Mouse (Mus musculus): ENCODE measurements around the gene Acot3.
A peak's percentile ranks its signal among the peaks of the same experiment; 100 is the strongest.
"Not testable (repeated sequence)": the region's sequence is repeated elsewhere in the genome, so short reads cannot be mapped to it uniquely, and the experiment has no call there.

The Acot3 gene

DNA sequence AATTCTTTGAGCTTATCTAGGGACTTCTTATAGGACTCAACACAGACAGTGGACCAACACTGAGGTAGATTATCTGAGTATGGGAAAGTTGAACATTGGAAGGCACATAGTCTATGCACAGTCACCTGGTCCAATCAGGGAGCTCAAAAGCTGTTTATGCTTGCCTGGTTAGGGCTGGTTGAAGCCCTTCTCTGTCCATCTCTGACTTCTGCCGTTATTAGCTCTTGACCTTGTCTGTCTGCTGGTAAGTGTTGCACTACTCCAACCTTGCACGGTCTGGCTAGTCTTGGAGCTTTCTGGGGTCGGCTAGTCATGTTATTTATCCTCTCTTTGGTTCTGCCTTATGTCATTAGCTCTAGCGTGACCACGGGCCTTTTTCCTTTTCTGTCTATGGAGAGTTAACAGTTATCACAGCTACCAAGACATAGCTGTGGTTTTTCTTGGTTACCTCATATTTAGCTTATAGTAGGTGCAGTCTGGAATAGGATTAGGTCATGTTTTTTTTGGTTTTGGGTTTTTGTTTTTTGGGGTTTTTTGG, at the start of gene Acot3:
TSS of gene Acot3 (plus strand) at position 208 of the 538 bp plus-strand sequence.
- no peak for DNase-seq (ENCODE audit: low read depth)

DNA sequence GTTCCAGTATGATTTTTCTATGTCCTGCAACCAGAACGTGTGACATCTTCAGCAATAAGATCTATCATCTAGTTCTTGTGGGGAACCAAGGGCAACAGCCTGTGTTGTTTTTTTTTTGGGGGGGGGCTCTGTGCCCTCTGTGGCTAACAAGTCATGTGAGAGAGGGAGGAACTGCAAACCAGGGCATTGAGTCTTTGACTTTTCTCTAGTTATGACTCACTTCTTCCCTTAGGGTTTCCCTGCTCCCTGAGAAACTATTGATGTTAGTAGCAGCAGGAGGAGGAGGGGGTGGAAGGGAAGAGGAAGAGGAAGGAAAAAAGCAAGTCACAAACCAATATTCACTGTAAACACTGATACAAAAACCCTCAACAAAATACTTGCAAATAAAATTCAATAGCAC, 48.1 kb upstream of the Acot3 start:
- DNase-seq (ENCODE audit: low read depth): peak; percentile 43

- no peak for DNase-seq (ENCODE audit: low read depth)
Observed at GRCm38 (mm10) chr12:84008251-84008650, 43.7 kb upstream of the Acot3 start.

DNA sequence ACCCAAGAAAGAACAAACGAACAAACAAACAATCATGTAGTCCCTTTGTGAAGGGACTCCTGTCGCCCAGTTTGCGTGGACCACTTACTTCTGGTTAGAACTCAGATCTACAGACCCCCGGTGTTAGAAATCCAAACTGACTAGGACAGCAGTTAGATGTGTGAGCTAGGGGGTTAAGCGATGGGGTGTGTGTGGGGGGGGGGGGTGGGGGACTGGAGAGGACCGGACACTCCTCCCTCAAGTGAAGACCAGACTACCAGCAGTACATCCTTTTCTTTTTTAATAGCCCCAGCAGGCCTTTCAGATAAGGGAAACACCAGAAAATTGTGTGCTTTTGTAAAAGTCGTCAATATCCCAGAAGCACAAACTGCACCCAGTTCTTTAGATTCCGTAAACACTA, 43.2 kb upstream of the Acot3 start:
- DNase-seq (ENCODE audit: low read depth): no peak

- peak; percentile 79 for DNase-seq (ENCODE audit: low read depth)
Observed at GRCm38 (mm10) chr12:84009171-84009965, 42.6 kb upstream of the Acot3 start, which contains the start of gene Acot1. Gene Acot1, plus strand, starts transcription at chr12:84009490.

DNA sequence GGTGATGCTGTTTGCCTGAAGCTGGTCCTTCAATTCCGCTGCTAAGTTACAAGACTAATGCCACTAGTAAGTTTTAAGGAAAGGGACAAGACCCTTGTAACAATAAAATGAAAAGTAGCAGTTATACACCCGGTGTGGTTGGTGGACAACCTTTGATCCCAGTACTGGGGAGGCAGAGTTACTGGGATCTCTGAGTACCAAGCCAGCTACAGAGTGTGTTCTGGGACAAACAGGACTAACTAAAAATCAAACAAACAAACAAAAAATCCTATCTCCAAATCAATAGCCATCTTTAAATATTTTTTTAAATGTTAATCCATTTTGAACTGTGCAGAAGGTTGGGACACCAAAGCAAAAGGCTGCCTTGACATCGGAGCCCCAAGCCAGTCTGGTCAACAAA, 41.7 kb upstream of the Acot3 start:
- no peak for DNase-seq (ENCODE audit: low read depth)

DNA sequence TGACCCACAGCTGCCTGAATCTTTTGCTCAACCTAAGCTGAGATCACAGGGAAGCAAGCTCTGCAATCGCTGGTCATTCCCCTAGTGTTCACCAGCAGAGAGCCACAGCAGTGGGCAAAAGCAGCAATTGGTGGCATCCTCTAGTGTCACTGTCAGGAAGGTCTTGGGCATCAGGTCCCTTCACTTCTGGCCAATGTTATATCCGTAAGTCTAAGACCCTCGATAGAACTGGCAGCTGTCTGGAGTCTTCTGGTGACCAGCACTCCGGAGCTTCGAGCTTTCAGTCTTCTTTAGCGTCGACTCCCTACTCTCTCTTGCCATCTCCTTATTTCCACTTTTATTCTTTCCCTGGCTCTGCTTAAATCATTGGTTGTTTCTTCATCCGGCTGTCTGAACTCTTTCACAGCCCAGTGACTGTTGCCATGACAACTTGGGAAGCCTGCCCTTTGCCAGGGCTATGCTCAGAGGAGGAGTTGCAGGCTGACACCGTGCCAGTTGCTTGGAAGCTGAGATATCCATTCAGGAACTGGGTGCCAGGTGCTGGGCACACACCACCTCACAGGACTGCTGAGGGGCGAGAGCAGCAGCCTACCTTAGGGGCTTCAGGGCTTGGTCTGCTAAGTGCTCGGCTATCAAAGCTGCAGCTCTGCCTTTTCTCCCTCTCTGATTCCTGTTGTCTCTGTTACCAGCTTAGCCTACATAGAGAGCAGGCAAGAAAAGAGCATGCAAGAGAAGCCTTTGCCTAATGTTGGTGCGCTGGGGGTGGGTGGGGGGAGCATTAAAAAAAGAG, 40.5 kb upstream of the Acot3 start:
- peak; percentile 85 for DNase-seq (ENCODE audit: low read depth)

GRCm38 (mm10) chr12:84013130-84013529, 38.8 kb upstream of the Acot3 start:
- DNase-seq (ENCODE audit: low read depth): no peak

GRCm38 (mm10) chr12:84013701-84014100, 38.2 kb upstream of the Acot3 start:
- no peak for DNase-seq (ENCODE audit: low read depth)

- DNase-seq (ENCODE audit: low read depth): peak; percentile 67
Observed at GRCm38 (mm10) chr12:84020528-84020927, 31.4 kb upstream of the Acot3 start.

DNA sequence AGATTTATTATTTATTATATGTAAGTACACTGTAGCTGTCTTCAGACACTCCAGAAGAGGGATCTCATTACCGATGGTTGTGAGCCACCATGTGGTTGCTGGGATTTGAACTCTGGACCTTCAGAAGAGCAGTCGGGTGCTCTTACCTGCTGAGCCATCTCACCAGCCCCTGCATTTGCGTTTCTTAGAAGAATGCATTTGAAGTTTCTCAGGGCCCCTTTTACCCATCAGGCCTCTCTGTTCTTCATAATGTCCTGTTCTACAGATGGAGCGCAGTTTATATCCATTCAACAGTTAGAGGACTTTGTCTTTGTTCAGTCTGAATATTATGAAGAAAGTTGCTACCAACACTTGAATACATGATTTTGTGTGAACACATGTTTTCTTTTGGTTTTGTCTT, 29.7 kb upstream of the Acot3 start:
- not testable (repeated sequence) for DNase-seq (ENCODE audit: low read depth)

DNA sequence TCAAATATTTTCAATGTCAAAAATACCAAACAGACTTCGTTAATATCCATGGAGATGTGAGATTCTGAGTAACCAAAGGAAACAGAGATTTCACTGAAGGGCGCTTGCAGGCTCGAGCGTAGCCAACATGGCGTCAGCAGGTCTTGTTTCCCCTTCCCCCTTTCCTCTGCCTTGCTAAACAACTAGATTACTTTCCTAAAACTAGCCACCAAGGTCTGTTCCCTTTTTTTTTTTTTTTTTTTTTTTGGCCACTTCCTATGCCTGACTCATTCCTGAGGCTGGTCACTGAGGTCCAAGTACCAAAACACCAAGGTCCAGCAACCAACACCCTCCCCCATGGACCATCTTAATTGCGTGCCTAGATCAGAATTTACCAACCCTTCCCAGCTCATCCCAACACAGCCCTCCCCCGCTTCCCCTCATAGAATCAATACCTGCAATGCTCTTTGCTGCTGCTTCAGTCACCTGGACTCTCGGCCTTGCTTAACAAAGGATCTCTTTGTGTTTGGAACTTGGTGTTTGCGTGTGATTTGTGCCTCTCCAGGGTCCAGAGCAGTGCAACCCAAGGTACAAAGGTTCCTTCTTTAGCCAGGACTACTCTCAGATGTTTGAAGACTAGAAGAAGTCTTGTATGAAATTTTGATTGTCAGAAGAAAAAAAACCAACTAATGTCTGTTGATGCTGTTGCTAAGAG, 28.7 kb upstream of the Acot3 start:
- no peak for DNase-seq (ENCODE audit: low read depth)

DNA sequence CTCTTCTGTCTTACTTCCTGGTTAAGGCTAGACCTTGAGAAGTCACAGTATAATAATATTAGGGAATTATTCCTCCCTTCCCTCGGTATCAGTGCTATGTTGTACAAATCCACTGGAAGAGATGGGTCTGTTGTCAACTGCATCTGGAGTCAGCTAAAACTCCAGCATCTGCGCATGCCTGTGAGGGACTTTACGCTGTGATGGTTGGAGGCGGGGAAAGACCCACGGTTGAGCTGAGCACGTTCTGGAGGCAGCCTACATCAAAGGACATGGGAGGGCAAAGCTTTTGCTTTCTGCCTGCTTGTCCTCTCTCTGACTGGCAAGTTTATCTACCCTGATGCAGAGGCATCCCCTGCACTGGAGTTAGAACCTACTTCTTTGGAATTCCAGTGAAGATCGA, 26.1 kb upstream of the Acot3 start:
- no peak for DNase-seq (ENCODE audit: low read depth)

- not testable (repeated sequence) for DNase-seq (ENCODE audit: low read depth)
Observed at GRCm38 (mm10) chr12:84028328-84028727, 23.6 kb upstream of the Acot3 start.

- not testable (repeated sequence) for DNase-seq (ENCODE audit: low read depth)
Observed at GRCm38 (mm10) chr12:84029043-84029442, 22.9 kb upstream of the Acot3 start.

GRCm38 (mm10) chr12:84030659-84031332, 21.1 kb upstream of the Acot3 start:
- DNase-seq (ENCODE audit: low read depth): peak; percentile 91

- no peak for DNase-seq (ENCODE audit: low read depth)
Observed at GRCm38 (mm10) chr12:84032854-84033253, 19.1 kb upstream of the Acot3 start.

- DNase-seq (ENCODE audit: low read depth): not testable (repeated sequence)
Observed at GRCm38 (mm10) chr12:84033302-84033701, 18.6 kb upstream of the Acot3 start.

- no peak for DNase-seq (ENCODE audit: low read depth)
Observed at GRCm38 (mm10) chr12:84034108-84034507, 17.8 kb upstream of the Acot3 start.

GRCm38 (mm10) chr12:84038241-84038640, 13.7 kb upstream of the Acot3 start, which contains the start of gene Acot4:
Gene Acot4, plus strand, starts transcription at chr12:84038379.
- DNase-seq (ENCODE audit: low read depth): not testable (repeated sequence)

DNA sequence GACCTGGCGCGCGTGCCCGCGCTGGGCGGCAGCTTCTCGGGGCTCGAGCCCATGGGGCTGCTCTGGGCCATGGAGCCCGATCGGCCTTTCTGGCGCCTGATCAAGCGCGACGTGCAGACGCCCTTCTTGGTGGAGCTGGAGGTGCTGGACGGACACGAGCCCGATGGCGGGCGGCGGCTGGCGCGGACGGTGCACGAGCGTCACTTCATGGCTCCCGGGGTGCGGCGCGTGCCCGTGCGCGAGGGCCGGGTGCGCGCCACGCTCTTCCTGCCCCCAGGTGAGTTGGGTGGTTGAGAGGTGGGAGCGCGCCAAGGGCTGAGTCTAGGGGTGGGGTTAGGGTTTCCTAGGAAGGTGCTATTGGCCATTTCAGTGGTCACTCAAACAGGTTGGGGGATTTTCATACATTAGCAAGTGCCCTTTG, 13.2 kb upstream of the Acot3 start, which contains the start of gene Gm49366:
TSS of gene Gm49366 (plus strand) at position 245 of the 421 bp plus-strand sequence.
- not testable (repeated sequence) for DNase-seq (ENCODE audit: low read depth)

Data from NIH3T3 (cell line).